Mouse (Mus musculus) kidney, adult 8-10 months (tissue): ENCODE data around the gene Nr2c2.

Experiments used
- DNase-seq, 2 experiments: peaks; one replicate each; pipeline ENCODE4 v3.0.0; 2022

The Nr2c2 gene

GRCm38 (mm10) chr6:92131456-92131855, 40.3 kb downstream of the Nr2c2 start:
- no peak for DNase-seq

DNA sequence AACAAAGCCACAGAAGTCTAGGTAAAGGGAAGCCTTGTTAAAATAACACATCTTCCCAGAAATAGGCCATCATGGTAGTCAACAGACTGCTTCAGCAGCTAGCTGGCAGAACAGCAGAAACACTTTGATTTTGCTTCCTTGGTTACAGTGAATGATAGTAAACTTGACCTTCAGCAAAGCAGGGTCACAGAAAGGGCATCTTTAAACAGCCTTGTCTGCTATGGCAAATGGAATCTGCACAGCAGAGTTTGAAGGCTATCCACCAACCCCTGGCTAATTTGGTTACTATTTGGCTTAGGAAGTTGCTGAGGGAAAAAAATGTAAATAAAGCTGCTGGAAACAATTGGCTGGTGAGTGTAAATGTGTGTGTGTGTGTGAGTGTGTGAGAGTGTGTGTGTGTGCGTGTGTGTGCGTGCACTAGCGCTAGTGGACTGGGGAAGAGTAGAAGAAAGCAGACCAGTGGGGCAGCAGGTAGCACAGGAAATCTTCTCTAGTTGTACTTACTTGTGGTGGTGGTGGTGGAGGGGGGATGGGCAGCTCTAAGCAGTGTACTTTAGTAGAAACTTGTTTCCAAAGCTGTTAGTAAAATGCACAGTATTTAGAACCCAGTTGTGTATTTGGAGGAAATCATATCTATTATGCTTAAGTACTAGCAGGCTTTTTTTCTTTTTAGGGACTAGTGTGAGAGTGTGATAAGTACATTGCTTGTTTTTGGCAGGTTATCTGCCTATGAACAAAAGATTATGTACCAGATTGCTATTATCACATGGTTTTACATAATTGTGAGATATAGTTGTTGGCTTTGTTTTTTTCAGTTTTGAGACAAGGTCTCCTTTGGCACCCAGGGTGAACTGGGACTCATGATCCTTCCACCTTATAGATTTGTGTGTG, 41.1 kb downstream of the Nr2c2 start:
- DNase-seq = no peak

GRCm38 (mm10) chr6:92133617-92134016, 42.4 kb downstream of the Nr2c2 start:
- no peak for DNase-seq

GRCm38 (mm10) chr6:92136356-92136755, 45.2 kb downstream of the Nr2c2 start:
- DNase-seq = no peak

- DNase-seq = no peak
Observed at GRCm38 (mm10) chr6:92145881-92146280, 54.7 kb downstream of the Nr2c2 start.

DNA sequence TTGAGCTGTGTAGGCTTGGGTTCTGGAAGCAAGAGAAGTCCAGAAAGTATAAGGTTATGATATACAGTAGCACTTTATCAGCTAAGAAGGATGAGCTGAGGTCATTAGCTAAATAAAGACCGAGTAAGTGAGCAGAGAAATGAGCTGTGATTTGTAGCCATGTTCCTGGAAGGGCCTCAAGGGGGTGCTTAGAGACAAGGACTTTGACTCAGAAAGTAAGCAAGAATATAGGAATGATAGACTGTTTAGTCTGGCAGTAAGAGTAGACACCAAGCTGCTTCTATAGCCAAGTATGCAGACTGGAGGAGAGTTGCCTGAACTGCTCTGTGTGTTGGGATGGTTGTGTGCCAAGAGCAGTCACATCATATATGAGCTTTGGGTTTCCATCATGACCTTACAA, 62.6 kb downstream of the Nr2c2 start:
- DNase-seq = no peak

- no peak for DNase-seq
Observed at GRCm38 (mm10) chr6:92158801-92159200, 67.6 kb downstream of the Nr2c2 start.

- DNase-seq = no peak
Observed at GRCm38 (mm10) chr6:92162724-92163123, 71.5 kb downstream of the Nr2c2 start.

DNA sequence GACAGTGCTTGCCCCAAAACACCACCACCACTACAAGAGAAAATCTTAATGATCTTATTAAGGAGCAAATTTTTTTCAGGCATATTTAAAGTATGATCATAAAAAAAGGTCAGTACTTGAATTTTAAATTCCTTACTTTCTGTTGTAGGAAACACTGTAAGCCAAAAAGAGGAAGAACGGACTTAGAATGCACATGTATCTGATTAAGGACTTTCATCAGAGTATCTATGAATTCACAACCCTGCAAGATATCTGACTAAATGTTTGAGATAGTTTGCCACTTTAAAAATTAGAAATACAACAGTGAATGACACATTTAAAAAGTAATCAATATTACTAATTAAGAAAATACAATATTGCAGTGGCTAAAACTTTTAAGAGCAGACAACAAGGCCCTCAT, 85.3 kb downstream of the Nr2c2 start:
- DNase-seq = no peak

DNA sequence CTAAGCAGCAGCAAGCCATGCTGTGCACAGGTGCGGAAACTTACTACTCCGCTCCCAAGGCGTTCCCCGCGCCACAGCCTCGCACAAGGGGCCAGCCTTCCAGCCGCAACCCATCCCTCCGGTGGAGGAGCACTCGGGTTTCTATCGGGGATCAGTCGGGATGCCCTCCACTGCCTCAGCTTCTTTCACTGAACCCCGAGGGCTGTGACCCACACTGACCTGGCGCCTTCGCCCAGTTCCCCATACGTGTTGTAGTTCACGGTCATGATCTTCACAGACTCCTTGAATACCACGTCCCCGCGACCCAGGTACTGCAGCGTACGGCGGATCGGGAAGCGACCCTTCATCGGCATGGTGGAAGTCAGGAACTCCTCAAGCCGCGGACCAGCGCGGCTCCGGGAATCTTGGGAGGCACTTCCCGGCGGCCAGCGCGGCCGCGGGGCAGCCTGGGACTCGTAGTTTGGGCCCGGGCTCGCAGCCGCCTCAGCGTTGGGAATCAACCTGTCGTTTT, 92.5 kb downstream of the Nr2c2 start, which contains the start of gene Mrps25:
Gene Mrps25 (minus strand): TSS at position 413 of the 511 bp plus-strand sequence.
- peak; percentile 41 to 71 for DNase-seq

GRCm38 (mm10) chr6:92184178-92184577, 93.0 kb downstream of the Nr2c2 start:
- DNase-seq = no peak

- DNase-seq = no peak
Observed at GRCm38 (mm10) chr6:92199414-92199813, 108.2 kb downstream of the Nr2c2 start.

DNA sequence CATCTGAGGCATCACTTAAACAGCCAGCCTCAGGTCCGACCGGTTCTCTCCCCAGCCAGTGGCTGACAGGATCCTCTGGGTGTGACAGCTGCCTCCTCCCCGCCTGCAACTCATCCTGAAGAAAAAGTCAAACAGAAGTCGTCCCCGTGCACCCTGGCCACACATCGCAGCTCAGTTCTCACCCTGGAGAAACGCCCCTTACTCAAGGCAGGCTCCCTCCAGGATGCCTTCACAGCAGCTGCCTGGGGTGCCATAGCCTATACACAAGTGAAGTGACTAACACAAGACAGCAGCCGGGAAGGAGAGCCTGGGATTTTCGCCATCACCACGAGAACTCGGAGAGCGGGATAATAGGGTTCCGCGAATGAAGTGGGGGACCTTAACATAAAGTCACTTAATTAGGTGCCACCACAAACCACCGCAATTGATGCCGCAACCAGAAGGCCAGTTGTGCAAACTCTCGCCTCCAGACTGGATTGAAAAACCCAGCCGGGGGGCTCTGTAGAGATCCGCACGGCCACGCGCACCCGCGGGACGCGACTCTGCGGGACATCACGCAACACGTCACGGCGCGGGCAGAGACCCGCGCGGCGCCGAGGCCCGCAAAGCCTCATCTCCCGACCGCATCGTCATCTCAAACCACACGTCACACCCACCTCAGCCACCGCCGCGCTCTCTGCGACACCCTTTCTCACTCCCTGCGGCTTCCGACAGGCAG, 123.0 kb downstream of the Nr2c2 start:
- DNase-seq = no peak

DNA sequence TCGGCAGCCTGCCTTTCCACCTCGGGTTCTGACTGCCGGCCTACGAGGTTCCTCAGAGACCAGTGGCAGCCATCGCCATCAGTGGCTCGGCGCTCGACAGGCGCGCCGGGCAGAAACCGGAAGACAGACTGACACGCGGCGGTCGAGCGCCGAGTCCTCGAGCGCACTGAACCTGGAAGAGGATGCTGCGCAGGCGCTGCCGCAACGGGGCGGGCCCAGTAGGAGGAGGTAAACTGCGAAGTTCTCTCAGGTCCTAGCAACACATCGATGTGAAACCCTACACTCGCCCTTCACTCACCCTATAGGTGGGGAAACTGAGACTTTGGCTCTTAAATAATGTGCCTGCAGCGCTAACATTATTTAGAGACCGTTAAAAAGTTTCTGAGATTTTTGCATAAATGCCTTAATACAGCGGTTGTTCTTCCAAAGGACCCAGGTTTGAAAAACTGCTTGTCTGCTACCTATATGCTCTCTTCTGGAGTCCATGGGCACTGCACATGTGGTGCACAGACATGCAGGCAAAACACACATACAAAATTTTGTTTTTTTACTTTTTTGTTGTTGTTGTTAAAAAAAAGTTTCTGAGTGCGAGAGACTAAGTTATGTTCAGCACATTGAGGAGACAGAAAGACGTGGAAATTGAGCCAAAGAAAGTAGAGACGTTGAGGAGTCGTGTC, 123.7 kb downstream of the Nr2c2 start, which contains the start of gene Rbsn:
Gene Rbsn (minus strand): TSS at position 153 of the 677 bp plus-strand sequence.
- peak; percentile 92 to 93 for DNase-seq

DNA sequence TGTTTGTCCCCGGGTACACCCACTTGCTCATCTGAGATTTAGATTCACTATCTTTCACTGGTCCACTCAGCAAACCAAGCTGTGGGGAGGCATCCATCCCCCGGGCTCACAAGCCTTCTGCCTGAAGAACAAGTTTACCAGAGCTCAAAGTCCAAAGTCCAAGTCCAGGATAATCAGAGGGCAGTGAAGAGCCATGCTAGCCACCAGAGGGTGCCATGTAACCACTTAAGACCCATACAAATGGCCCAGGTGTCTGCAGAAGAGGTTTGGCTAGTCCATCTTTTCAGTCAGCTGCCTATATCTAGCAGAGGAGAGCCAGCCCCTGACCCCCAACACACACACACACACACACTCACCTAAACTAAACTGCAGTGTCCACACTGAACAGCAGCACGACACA, 128.3 kb downstream of the Nr2c2 start:
- peak; percentile 85 to 88 for DNase-seq

DNA sequence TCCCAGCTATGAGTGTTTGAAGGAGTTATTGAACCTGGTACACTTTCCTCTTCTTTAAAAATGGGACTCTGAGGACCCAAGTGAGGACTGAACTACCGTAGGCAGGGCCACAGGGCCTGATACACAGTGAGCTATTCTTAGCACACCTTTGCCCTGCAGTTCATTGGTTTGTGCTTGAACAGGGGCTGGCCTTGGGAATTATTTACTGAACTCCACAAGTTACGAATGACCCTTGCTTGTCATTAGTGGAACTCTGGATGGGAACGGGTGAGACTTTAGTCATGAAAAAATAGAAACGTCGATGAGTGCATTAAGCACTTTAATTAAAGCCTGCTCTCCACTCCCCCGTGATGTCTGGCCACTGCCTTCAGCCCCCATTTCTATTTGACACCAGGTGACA, 130.4 kb downstream of the Nr2c2 start:
- peak; percentile 65 to 75 for DNase-seq

DNA sequence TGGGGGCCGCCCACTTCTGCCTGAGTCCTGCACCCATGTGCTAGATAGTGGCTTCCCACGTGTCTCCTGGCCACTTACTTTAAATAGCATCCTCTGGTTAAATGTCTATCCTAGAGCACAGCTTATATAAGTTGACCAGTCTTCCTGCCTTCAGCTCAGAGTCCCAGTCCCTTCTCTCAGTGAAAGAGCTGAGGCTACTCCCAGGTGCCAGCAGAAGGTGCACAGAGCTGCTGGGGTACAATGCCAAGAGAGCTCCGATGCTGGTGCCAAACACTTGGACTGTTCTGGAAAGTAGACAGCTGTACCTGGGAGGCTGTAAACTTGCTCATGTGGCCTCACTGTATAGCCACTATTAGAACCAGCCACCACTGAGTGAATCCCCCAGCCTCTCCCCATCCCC, 130.8 kb downstream of the Nr2c2 start:
- peak; percentile 39 to 52 for DNase-seq
